Mouse (Mus musculus): ENCODE measurements around the gene Olfr1239. TPM values are rescaled to one million over a fixed set of nuclear protein-coding genes. Genes with fewer than 3 reads are reported as not detected.

The Olfr1239 gene
- polyA plus RNA-seq (2015; fragmentation: Nextera tagmentation; extraction: Ambion mirVana): not detected in 2 replicates

DNA sequence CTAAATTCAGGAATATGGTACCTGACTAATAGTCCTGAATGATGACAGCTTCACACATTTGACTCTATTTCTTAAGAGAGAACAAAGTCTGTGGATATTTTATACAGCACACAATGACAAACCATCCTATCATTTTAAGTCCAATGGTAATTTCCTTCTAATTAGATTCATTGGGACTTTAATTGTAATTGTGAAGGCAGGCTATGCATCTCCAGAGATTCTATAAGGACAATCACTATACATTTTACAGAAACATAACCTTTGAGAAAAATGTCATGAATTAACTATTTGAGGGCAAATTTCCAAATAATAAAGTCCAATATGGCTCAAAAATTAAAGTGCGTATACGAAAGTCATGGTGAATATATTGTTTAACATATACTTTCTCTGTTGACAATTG lies at the start of gene Olfr1239:
Gene Olfr1239, minus strand, starts transcription at position 101 of the 400 bp plus-strand sequence.
- Histone ChIP-seq H3K36me3 (ENCODE audit: control insufficient read depth, insufficient read depth, low read length) (no peaks in the 10 kb centered on the region), H3K9me3 (ENCODE audit: control insufficient read depth, low read length) (no peaks in the 10 kb centered on the region), H3K9ac (ENCODE audit: low read length) (no peak within 1 kb of the TSS), H3K27ac (ENCODE audit: low read length) (no peak within 1 kb of the TSS), H3K27me3 (ENCODE audit: control insufficient read depth, insufficient read depth, low read depth, low read length) (no peaks in the 10 kb centered on the region), H3K4me2 (ENCODE audit: low read depth, low read length) (no peak within 1 kb of the TSS), H3K4me3 (ENCODE audit: low read length) (no peak within 1 kb of the TSS), H3K4me1 (replicated peaks; ENCODE audit: control insufficient read depth, insufficient read depth, low read length) (no peaks in the 10 kb centered on the region)
- 85% methylated on average over 2 of the region's 2 CpGs for WGBS
- ATAC-seq (ENCODE audit: low read depth): no peak

DNA sequence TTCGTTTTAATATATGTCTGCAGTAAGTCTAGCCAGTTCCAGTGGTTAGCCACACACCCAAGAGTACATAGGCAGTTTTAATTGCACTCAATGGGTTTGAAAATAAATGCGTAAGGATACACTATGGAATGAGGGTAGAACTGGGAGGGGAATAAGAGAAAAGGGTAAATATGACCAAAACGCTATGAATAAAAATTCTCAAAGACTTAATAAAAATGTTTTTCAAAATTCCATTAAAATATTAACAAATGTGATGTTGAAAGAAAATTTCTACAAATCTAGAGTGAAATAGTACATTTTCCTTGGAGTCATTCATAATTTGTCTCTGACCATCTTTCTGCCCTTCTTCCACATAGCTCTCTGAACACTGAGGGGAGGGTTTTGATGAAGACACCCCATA lies 22.7 kb upstream of the Olfr1239 start, which contains the start of gene Olfr1240:
Gene Olfr1240, minus strand, starts transcription at position 101 of the 400 bp plus-strand sequence.
- H3K9me3 ChIP-seq (ENCODE audit: control insufficient read depth, low read length): no peaks in the 10 kb centered on the region
- no peak within 1 kb of the TSS for H3K27ac ChIP-seq (ENCODE audit: low read length)
- H3K36me3 ChIP-seq (ENCODE audit: control insufficient read depth, insufficient read depth, low read length): no peaks in the 10 kb centered on the region
- ATAC-seq (ENCODE audit: low read depth): no peak
- WGBS: 78% methylated on average over 3 of the region's 3 CpGs
- H3K4me3 ChIP-seq (ENCODE audit: low read length): no peak within 1 kb of the TSS
- H3K4me1 ChIP-seq (replicated peaks; ENCODE audit: control insufficient read depth, insufficient read depth, low read length): no peaks in the 10 kb centered on the region
- H3K4me2 ChIP-seq (ENCODE audit: low read depth, low read length): no peak within 1 kb of the TSS
- H3K9ac ChIP-seq (ENCODE audit: low read length): no peak within 1 kb of the TSS
- no peaks in the 10 kb centered on the region for H3K27me3 ChIP-seq (ENCODE audit: control insufficient read depth, insufficient read depth, low read depth, low read length)

DNA sequence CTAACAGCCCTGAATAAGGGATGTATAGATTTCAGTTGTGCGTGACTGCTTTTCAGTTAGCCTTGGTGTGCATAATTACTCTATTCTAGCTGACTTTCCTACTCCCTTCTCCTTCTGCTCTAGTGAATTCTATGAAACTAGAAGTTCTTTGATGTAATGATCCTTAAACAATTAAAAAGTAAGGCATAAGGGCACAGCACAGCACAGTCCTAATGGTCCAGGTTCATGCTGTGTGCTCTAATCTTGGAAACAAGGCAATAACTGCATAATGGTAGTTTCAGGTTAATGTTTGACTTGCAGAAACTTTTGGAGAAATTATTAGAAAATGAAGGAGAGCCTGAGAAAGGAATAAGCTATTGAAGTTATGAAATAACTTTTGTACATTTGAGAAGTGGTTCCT lies 5.7 kb downstream of the Olfr1239 start:
- Histone ChIP-seq H3K27me3 (ENCODE audit: control insufficient read depth, insufficient read depth, low read depth, low read length) (no peaks in the 10 kb centered on the region), H3K9me3 (ENCODE audit: control insufficient read depth, low read length) (no peaks in the 10 kb centered on the region), H3K4me1 (replicated peaks; ENCODE audit: control insufficient read depth, insufficient read depth, low read length) (no peaks in the 10 kb centered on the region), H3K4me3 (ENCODE audit: low read length) (no peak overlapping the region), H3K9ac (ENCODE audit: low read length) (no peak overlapping the region), H3K36me3 (ENCODE audit: control insufficient read depth, insufficient read depth, low read length) (no peaks in the 10 kb centered on the region), H3K4me2 (ENCODE audit: low read depth, low read length) (no peak overlapping the region), H3K27ac (ENCODE audit: low read length) (no peak overlapping the region)
- 94% methylated on average over 1 of the region's 1 CpGs for WGBS
- ATAC-seq (ENCODE audit: low read depth): no peak

DNA sequence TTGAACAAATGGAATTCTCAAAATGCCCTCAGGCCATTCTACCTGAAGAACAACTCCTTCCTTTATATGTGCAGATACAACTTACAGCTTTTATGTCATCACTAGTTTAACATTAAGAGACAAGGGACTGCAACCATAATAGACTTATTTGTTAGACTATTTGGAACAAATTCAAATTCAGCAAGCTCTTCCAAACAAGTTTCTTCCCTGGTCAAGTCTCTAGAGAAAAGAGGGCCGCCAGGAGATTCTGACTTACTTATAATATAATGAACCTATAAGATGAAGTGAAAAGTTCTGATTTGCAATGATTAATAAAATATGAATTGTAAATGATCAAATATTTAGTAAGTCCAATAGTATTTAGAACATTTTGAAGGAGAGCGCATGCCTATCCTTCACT lies 10.6 kb downstream of the Olfr1239 start, which contains the start of gene Olfr1238:
Gene Olfr1238, minus strand, starts transcription at position 101 of the 400 bp plus-strand sequence.
- Histone ChIP-seq H3K9ac (ENCODE audit: low read length) (no peak within 1 kb of the TSS), H3K4me2 (ENCODE audit: low read depth, low read length) (no peak within 1 kb of the TSS), H3K36me3 (ENCODE audit: control insufficient read depth, insufficient read depth, low read length) (no peaks in the 10 kb centered on the region), H3K9me3 (ENCODE audit: control insufficient read depth, low read length) (no peaks in the 10 kb centered on the region), H3K4me1 (replicated peaks; ENCODE audit: control insufficient read depth, insufficient read depth, low read length) (no peaks in the 10 kb centered on the region), H3K27me3 (ENCODE audit: control insufficient read depth, insufficient read depth, low read depth, low read length) (no peaks in the 10 kb centered on the region), H3K27ac (ENCODE audit: low read length) (no peak within 1 kb of the TSS), H3K4me3 (ENCODE audit: low read length) (no peak within 1 kb of the TSS)
- no peak for ATAC-seq (ENCODE audit: low read depth)
- 90% methylated on average over 2 of the region's 2 CpGs for WGBS

DNA sequence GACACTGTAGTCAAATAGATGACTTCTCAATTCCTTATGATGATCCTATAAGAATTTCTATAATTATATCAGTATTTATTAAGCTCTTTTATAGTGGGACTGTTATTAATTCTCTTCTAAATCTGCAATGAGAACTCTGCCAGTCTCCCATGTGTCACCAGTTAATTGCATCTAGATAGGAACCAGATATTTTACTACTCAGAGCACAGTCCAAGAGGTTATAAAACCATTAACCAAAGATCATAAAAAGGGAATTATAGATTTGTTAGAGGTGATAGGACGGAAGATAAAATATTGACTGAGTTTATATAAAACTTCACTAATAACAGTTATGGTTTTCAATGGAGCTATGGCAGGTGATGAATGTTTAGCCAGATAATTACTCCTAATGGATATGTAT lies 19.3 kb downstream of the Olfr1239 start:
- no peak for ATAC-seq (ENCODE audit: low read depth)
- no peaks in the 10 kb centered on the region for H3K27me3 ChIP-seq (ENCODE audit: control insufficient read depth, insufficient read depth, low read depth, low read length)
- WGBS: 81% methylated on average over 1 of the region's 1 CpGs
- no peak overlapping the region for H3K4me3 ChIP-seq (ENCODE audit: low read length)
- no peaks in the 10 kb centered on the region for H3K36me3 ChIP-seq (ENCODE audit: control insufficient read depth, insufficient read depth, low read length)
- no peak overlapping the region for H3K27ac ChIP-seq (ENCODE audit: low read length)
- H3K9me3 ChIP-seq (ENCODE audit: control insufficient read depth, low read length): no peaks in the 10 kb centered on the region
- H3K4me1 ChIP-seq (replicated peaks; ENCODE audit: control insufficient read depth, insufficient read depth, low read length): no peaks in the 10 kb centered on the region
- no peak overlapping the region for H3K9ac ChIP-seq (ENCODE audit: low read length)
- no peak overlapping the region for H3K4me2 ChIP-seq (ENCODE audit: low read depth, low read length)

Other genes starting within 250 kb of the Olfr1239 start
- gene Olfr1225, start 245.7 kb downstream of the Olfr1239 start, polyA plus RNA-seq (2015; fragmentation: Nextera tagmentation; extraction: Ambion mirVana): not detected in 2 replicates
- not detected in 2 replicates for gene Olfr1226, start 220.4 kb downstream of the Olfr1239 start, polyA plus RNA-seq (2015; fragmentation: Nextera tagmentation; extraction: Ambion mirVana)
- not detected in 2 replicates for gene Olfr1228, start 166.3 kb downstream of the Olfr1239 start, polyA plus RNA-seq (2015; fragmentation: Nextera tagmentation; extraction: Ambion mirVana)
- gene Olfr1229, start 132.4 kb downstream of the Olfr1239 start, polyA plus RNA-seq (2015; fragmentation: Nextera tagmentation; extraction: Ambion mirVana): not detected in 2 replicates
- not detected in 2 replicates for gene Olfr1230, start 123.1 kb downstream of the Olfr1239 start, polyA plus RNA-seq (2015; fragmentation: Nextera tagmentation; extraction: Ambion mirVana)
- gene Olfr1231, start 113.3 kb downstream of the Olfr1239 start, polyA plus RNA-seq (2015; fragmentation: Nextera tagmentation; extraction: Ambion mirVana): not detected in 2 replicates
- not detected in 2 replicates for gene Olfr1232, start 90.7 kb downstream of the Olfr1239 start, polyA plus RNA-seq (2015; fragmentation: Nextera tagmentation; extraction: Ambion mirVana)
- not detected in 2 replicates for gene Olfr1233, start 78.0 kb downstream of the Olfr1239 start, polyA plus RNA-seq (2015; fragmentation: Nextera tagmentation; extraction: Ambion mirVana)
- not detected in 2 replicates for gene Olfr1234, start 55.5 kb downstream of the Olfr1239 start, polyA plus RNA-seq (2015; fragmentation: Nextera tagmentation; extraction: Ambion mirVana)
- not detected in 2 replicates for gene Olfr1238, start 10.7 kb downstream of the Olfr1239 start, polyA plus RNA-seq (2015; fragmentation: Nextera tagmentation; extraction: Ambion mirVana)
- gene Olfr1240, start 22.6 kb upstream of the Olfr1239 start, polyA plus RNA-seq (2015; fragmentation: Nextera tagmentation; extraction: Ambion mirVana): not detected in 2 replicates
- not detected in 2 replicates for gene Olfr1241, start 66.7 kb upstream of the Olfr1239 start, polyA plus RNA-seq (2015; fragmentation: Nextera tagmentation; extraction: Ambion mirVana)
- not detected in 2 replicates for gene Olfr1242, start 77.9 kb upstream of the Olfr1239 start, polyA plus RNA-seq (2015; fragmentation: Nextera tagmentation; extraction: Ambion mirVana)
- not detected in 2 replicates for gene Olfr1243, start 111.1 kb upstream of the Olfr1239 start, polyA plus RNA-seq (2015; fragmentation: Nextera tagmentation; extraction: Ambion mirVana)
- not detected in 2 replicates for gene Olfr1245, start 158.0 kb upstream of the Olfr1239 start, polyA plus RNA-seq (2015; fragmentation: Nextera tagmentation; extraction: Ambion mirVana)
- gene Olfr1246, start 172.8 kb upstream of the Olfr1239 start, polyA plus RNA-seq (2015; fragmentation: Nextera tagmentation; extraction: Ambion mirVana): not detected in 2 replicates
- not detected in 2 replicates for gene Olfr1247, start 193.7 kb upstream of the Olfr1239 start, polyA plus RNA-seq (2015; fragmentation: Nextera tagmentation; extraction: Ambion mirVana)
- gene Olfr1248, start 197.8 kb upstream of the Olfr1239 start, polyA plus RNA-seq (2015; fragmentation: Nextera tagmentation; extraction: Ambion mirVana): not detected in 2 replicates
- not detected in 2 replicates for gene Olfr1249, start 214.6 kb upstream of the Olfr1239 start, polyA plus RNA-seq (2015; fragmentation: Nextera tagmentation; extraction: Ambion mirVana)
- not detected in 2 replicates for gene Olfr1250, start 241.1 kb upstream of the Olfr1239 start, polyA plus RNA-seq (2015; fragmentation: Nextera tagmentation; extraction: Ambion mirVana)

All from lung, embryonic 16.5 days (tissue).